Mouse (Mus musculus) embryonic facial prominence, embryonic 15.5 days (tissue): ENCODE results near the gene Eml1. TPM values are rescaled to one million over a fixed set of nuclear protein-coding genes. Genes with fewer than 3 reads are reported as not detected.

Experiments
- ATAC-seq: fragments of 200-750 bp; cut with Nextera tagmentation; 2 replicates; pipeline ENCODE4 v1.8.0; 2017; ENCODE audit warnings: low read depth, moderate TSS enrichment; ENCODE audit not compliant: insufficient number of reproducible peaks, low FRiP score, low TSS enrichment
- H3K27ac ChIP-seq: fragments of 300-500 bp; sonication (generic); replicated peaks from 2 replicates; pipeline ENCODE4 v1.5.1; 2015; ENCODE audit warnings: mild to moderate bottlenecking, inconsistent platforms
- H3K27me3 ChIP-seq: fragments of 300-500 bp; sonication (generic); 2 replicates; pipeline ENCODE4 v1.6.1; 2015; ENCODE audit warnings: inconsistent platforms
- H3K36me3 ChIP-seq: fragments of 300-500 bp; sonication (generic); 2 replicates; pipeline ENCODE4 v1.6.1; 2015; ENCODE audit warnings: mild to moderate bottlenecking, inconsistent platforms
- H3K4me1 ChIP-seq: fragments of 300-500 bp; sonication (generic); 2 replicates; pipeline ENCODE4 v1.6.1; 2015; ENCODE audit warnings: inconsistent platforms
- H3K4me2 ChIP-seq: fragments of 300-500 bp; sonication (generic); replicated peaks from 2 replicates; pipeline ENCODE4 v1.6.1; 2015; ENCODE audit warnings: mild to moderate bottlenecking, inconsistent platforms
- H3K4me3 ChIP-seq: fragments of 300-500 bp; sonication (generic); replicated peaks from 2 replicates; pipeline ENCODE4 v1.5.1; 2015; ENCODE audit warnings: mild to moderate bottlenecking, inconsistent platforms
- H3K9ac ChIP-seq: fragments of 300-500 bp; sonication (generic); 2 replicates; pipeline ENCODE4 v1.6.1; 2015; ENCODE audit warnings: inconsistent platforms
- H3K9me3 ChIP-seq: fragments of 300-500 bp; sonication (generic); replicated peaks from 2 replicates; pipeline ENCODE4 v1.6.1; 2016; ENCODE audit warnings: inconsistent platforms
- WGBS: fragments of 180-500 bp; shearing (Covaris S2); methylation state at CpG from one replicate; pipeline ENCODE4 v1.1.7; 2015; 5-methylcytosine and 5-hydroxymethylcytosine counted together
- polyA plus RNA-seq: library from polyadenylated mRNA; unstranded; fragments of >200 nt; fragmentation: Nextera tagmentation; extraction: Ambion mirVana; gene quantifications from 2 replicates; pipeline ENCODE4 v1.2.1, GENCODE M21; 2015

Gene Eml1
- polyA plus RNA-seq, 1 experiment from 2014 or later = 64.7 TPM

GRCm38 (mm10) chr12:108511009-108511408, 140.3 kb downstream of the Eml1 start:
- Histone ChIP-seq H3K4me1 (no peaks in the 10 kb centered on the region), H3K4me3 (no peak overlapping the region), H3K9ac (no peak overlapping the region), H3K27ac (no peak overlapping the region), H3K36me3 (peaks cover 20% of the 10 kb centered on the region), H3K9me3 (no peaks in the 10 kb centered on the region), H3K4me2 (no peak overlapping the region), H3K27me3 (no peaks in the 10 kb centered on the region)
- WGBS = 2% methylated on average over 3 of the region's 3 CpGs
- ATAC-seq = no peak

DNA sequence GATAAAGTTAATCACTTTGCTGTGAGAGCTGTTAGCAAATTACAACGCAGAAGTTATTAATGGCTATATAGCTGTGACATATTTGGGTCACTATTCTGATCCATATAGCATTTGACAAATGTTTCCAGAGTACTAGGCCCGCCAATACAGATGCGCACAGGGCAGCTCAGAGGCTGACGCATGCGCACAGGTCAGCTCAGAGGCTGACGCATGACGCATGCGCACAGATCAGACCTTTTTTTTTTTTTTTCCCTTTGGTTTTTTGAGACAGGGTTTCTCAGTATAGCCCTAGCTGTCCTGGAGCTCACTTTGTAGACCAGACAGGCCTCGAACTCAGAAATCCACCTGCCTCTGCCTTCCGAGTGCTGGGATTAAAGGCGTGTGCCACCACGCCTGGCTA, 144.7 kb downstream of the Eml1 start:
- Histone ChIP-seq H3K36me3 (peaks cover 26% of the 10 kb centered on the region), H3K9ac (no peak overlapping the region), H3K27me3 (no peaks in the 10 kb centered on the region), H3K4me2 (no peak overlapping the region), H3K4me1 (no peaks in the 10 kb centered on the region), H3K9me3 (no peaks in the 10 kb centered on the region), H3K4me3 (no peak overlapping the region), H3K27ac (no peak overlapping the region)
- WGBS = 94% methylated on average over 12 of the region's 12 CpGs
- ATAC-seq = no peak

DNA sequence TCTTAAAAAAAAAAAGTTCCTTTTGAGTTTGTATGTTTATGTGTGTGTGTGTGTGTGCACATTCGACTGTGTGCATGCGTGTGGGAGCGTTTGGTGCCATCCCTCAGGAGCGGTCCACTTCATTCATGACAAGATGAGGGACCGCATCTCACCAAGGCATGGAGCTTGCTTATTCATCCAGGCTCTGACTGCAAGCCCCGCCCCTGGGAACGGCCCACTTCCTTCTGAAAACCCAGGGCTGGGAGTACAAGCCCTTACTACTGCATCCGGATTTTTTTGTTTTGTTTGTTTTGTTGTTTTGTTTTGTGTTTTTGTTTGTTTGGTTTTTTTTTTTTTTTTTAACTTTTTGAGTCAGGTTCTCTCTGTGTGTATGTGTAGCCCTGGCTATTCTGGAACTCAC, 148.6 kb downstream of the Eml1 start:
- Histone ChIP-seq H3K36me3 (peaks cover 44% of the 10 kb centered on the region), H3K27ac (no peak overlapping the region), H3K9me3 (no peaks in the 10 kb centered on the region), H3K4me2 (no peak overlapping the region), H3K4me3 (no peak overlapping the region), H3K4me1 (no peaks in the 10 kb centered on the region), H3K9ac (no peak overlapping the region), H3K27me3 (no peaks in the 10 kb centered on the region)
- 61% methylated on average over 8 of the region's 8 CpGs for WGBS
- ATAC-seq = no peak

DNA sequence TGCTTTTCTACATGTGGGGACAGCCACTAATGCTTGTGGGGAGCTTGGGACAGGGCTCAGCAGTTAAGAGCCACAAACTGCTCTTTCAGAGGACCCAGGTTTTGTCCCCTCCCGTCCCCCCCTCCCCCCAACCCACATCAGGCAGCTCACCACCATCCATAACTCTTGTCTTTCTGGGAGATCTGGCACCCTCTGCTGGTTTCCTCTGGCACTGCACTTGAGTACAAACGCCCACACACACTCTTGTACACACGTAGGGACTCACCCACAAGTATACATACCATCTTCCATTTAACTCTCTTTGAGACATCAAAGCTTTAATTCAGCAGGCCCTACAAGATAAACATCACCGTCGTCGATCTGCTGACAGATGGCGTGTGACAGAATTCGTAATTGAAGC, 158.5 kb downstream of the Eml1 start:
- Histone ChIP-seq H3K4me3 (no peak overlapping the region), H3K9ac (no peak overlapping the region), H3K4me2 (no peak overlapping the region), H3K27ac (no peak overlapping the region), H3K4me1 (peaks cover 4% of the 10 kb centered on the region; the same call in 1 of the 2 replicates), H3K9me3 (no peaks in the 10 kb centered on the region), H3K27me3 (no peaks in the 10 kb centered on the region), H3K36me3 (peaks cover 16% of the 10 kb centered on the region)
- no peak for ATAC-seq
- 41% methylated on average over 8 of the region's 8 CpGs for WGBS

DNA sequence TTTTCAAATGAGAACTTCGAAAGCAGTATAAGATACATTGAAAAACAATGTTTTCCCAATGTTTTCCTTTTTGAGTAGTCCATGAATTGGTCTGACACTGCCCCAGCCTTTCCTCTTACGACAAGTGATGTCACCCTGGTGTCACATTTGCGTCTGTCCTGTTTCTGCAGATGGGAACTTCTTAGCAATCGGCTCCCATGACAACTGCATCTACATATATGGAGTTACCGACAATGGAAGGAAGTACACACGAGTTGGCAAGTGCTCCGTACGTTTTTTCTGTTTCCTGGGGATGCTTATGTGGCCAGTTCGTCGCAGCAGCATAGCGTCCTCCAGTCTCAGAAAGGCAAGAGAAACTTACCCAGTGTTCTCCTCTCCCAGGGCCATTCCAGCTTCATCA, 163.7 kb downstream of the Eml1 start:
- H3K4me3 ChIP-seq = no peak overlapping the region
- no peak for ATAC-seq
- H3K9me3 ChIP-seq = no peaks in the 10 kb centered on the region
- no peaks in the 10 kb centered on the region for H3K27me3 ChIP-seq
- H3K9ac ChIP-seq = no peak overlapping the region
- H3K27ac ChIP-seq = no peak overlapping the region
- H3K36me3 ChIP-seq = peaks cover 34% of the 10 kb centered on the region; the same call in 1 of the 2 replicates
- H3K4me2 ChIP-seq = no peak overlapping the region
- WGBS = 87% methylated on average over 11 of the region's 11 CpGs
- H3K4me1 ChIP-seq = peaks cover 4% of the 10 kb centered on the region; the same call in 1 of the 2 replicates

GRCm38 (mm10) chr12:108536461-108536860, 165.7 kb downstream of the Eml1 start:
- Histone ChIP-seq H3K27ac (no peak overlapping the region), H3K27me3 (no peaks in the 10 kb centered on the region), H3K4me1 (no peaks in the 10 kb centered on the region), H3K4me3 (no peak overlapping the region), H3K9ac (no peak overlapping the region), H3K4me2 (no peak overlapping the region), H3K9me3 (no peaks in the 10 kb centered on the region), H3K36me3 (peaks cover 34% of the 10 kb centered on the region; the same call in 1 of the 2 replicates)
- no peak for ATAC-seq
- 71% methylated on average over 10 of the region's 10 CpGs for WGBS

DNA sequence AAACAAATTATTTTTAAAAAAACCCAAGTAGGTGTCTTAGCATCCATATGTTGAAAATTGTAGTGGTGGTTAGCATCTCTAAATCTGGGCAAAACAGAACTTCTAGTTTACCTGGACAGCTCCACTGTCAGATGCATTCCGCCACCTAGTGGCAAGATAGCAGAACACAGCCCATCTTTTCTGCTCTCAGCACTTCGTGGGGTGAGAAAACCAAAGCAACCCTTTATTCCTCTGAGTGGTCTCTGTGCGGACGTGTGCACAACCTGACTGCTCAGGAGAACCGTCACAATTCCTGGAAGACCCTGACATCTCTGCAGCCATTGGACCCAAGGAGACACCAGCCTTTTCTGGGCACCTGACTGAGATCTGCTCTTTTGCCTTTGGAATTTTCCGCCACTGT, 170.3 kb downstream of the Eml1 start:
- no peak for ATAC-seq
- 22% methylated on average over 6 of the region's 6 CpGs for WGBS
- peaks cover 18% of the 10 kb centered on the region; the same call in 1 of the 2 replicates for H3K36me3 ChIP-seq
- H3K4me3 ChIP-seq = no peak overlapping the region
- no peaks in the 10 kb centered on the region for H3K4me1 ChIP-seq
- no peaks in the 10 kb centered on the region for H3K27me3 ChIP-seq
- no peak overlapping the region for H3K27ac ChIP-seq
- no peak overlapping the region for H3K4me2 ChIP-seq
- no peak overlapping the region for H3K9ac ChIP-seq
- no peaks in the 10 kb centered on the region for H3K9me3 ChIP-seq

GRCm38 (mm10) chr12:108546508-108547153, 175.9 kb downstream of the Eml1 start:
- Histone ChIP-seq H3K9ac (no peak overlapping the region), H3K36me3 (no peaks in the 10 kb centered on the region), H3K4me3 (no peak overlapping the region), H3K9me3 (no peaks in the 10 kb centered on the region), H3K4me2 (no peak overlapping the region), H3K4me1 (no peaks in the 10 kb centered on the region; the same call in 1 of the 2 replicates), H3K27ac (no peak overlapping the region), H3K27me3 (no peaks in the 10 kb centered on the region)
- 16% methylated on average over 10 of the region's 10 CpGs for WGBS
- peak; percentile 48; the same call in 1 of the 2 replicates for ATAC-seq

GRCm38 (mm10) chr12:108547251-108547875, 176.6 kb downstream of the Eml1 start:
- H3K4me3 ChIP-seq = no peak overlapping the region
- 70% methylated on average over 15 of the region's 15 CpGs for WGBS
- H3K27me3 ChIP-seq = no peaks in the 10 kb centered on the region
- no peak overlapping the region for H3K4me2 ChIP-seq
- no peak overlapping the region for H3K27ac ChIP-seq
- H3K9ac ChIP-seq = no peak overlapping the region
- ATAC-seq = no peak
- H3K36me3 ChIP-seq = no peaks in the 10 kb centered on the region
- H3K4me1 ChIP-seq = peaks cover under 1% of the 10 kb centered on the region; the same call in 1 of the 2 replicates
- H3K9me3 ChIP-seq = no peaks in the 10 kb centered on the region

DNA sequence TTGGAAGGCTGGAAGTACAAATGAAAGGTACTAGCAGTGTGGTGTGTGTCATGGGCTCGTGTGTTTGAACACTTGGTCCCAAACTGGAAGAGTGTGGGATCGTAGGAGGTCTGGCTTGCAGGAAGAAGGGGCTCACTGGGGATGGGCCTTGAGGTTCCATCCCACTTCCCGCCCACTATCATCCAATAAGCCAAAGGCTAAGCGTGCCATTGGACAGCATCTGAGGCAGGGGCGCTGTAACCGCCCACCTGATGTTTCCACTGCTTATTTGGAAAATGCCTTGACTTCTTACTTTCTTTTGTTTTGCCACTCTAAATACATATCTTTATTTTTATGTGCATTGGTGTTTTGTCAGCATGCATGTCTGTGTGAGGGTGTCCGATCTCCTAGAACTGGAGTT, 181.0 kb downstream of the Eml1 start:
- H3K4me1 ChIP-seq = peaks cover 23% of the 10 kb centered on the region
- H3K36me3 ChIP-seq = no peaks in the 10 kb centered on the region
- ATAC-seq = no peak
- no peak overlapping the region for H3K4me3 ChIP-seq
- WGBS = 77% methylated on average over 7 of the region's 7 CpGs
- H3K27me3 ChIP-seq = no peaks in the 10 kb centered on the region
- H3K9ac ChIP-seq = no peak overlapping the region
- H3K27ac ChIP-seq = no peak overlapping the region
- H3K4me2 ChIP-seq = no peak overlapping the region
- no peaks in the 10 kb centered on the region for H3K9me3 ChIP-seq

GRCm38 (mm10) chr12:108553079-108553478, 182.3 kb downstream of the Eml1 start:
- 41% methylated on average over 6 of the region's 6 CpGs for WGBS
- Histone ChIP-seq H3K9ac (no peak overlapping the region), H3K4me2 (no peak overlapping the region), H3K27me3 (no peaks in the 10 kb centered on the region), H3K27ac (no peak overlapping the region), H3K4me1 (peaks cover 28% of the 10 kb centered on the region), H3K36me3 (no peaks in the 10 kb centered on the region), H3K4me3 (no peak overlapping the region), H3K9me3 (no peaks in the 10 kb centered on the region)
- no peak for ATAC-seq
